Mouse (Mus musculus) left cerebral cortex, adult 18-20 months (tissue): ENCODE data around the gene Rabl2. TPM values are rescaled to one million over a fixed set of nuclear protein-coding genes. Genes with fewer than 3 reads are reported as not detected.

Experiments
- DNase-seq, 2 experiments: peaks; one replicate each; pipeline ENCODE4 v3.0.0; 2021 to 2022; ENCODE audit warnings: low spot score in 2 of 2, mixed read lengths in 1 of 2
- long read RNA-seq, 2 experiments: library from polyadenylated mRNA; stranded (forward); transcript quantifications; one replicate each; pipeline ENCODE4 v2.0.0; 2021
- total RNA-seq, 2 experiments: library from RNA; stranded (reverse); gene quantifications; 2 replicates each; pipeline ENCODE4 v1.2.3; 2021

Gene Rabl2
- 10 to 100 TPM; 32.6 to 40.3 TPM for total RNA-seq
- long read RNA-seq, experiment 1, transcript Rabl2-201 (9 exons, 1,640 nt), result major isoform, 17 of 45 reads
- long read RNA-seq, experiment 1, partial matches to known transcripts, result 4 of 45 reads
- long read RNA-seq, experiment 1, other reads (novel, unspliced or antisense), result 22 of 45 reads
- long read RNA-seq, experiment 2, transcript Rabl2-201 (9 exons, 1,640 nt), result major isoform, 18 of 34 reads
- long read RNA-seq, experiment 2, partial matches to known transcripts, result 3 of 34 reads
- long read RNA-seq, experiment 2, other reads (novel, unspliced or antisense), result 13 of 34 reads

- peak; percentile 77 to 87 for DNase-seq
These were observed at the start of gene Rabl2 for GRCm38 (mm10) chr15:89591723-89592455. TSS of gene Rabl2 (minus strand) at chr15:89591923.

GRCm38 (mm10) chr15:89623626-89623959 lies 31.9 kb upstream of the Rabl2 start:
- DNase-seq, result peak; percentile 77 to 88

GRCm38 (mm10) chr15:89622959-89623625 lies 31.4 kb upstream of the Rabl2 start:
- DNase-seq, result no peak

GRCm38 (mm10) chr15:89622312-89622958 lies 30.7 kb upstream of the Rabl2 start:
- DNase-seq, result peak; percentile 59 to 69

GRCm38 (mm10) chr15:89607888-89608287 lies 16.2 kb upstream of the Rabl2 start:
- no peak for DNase-seq

GRCm38 (mm10) chr15:89607480-89607879 lies 15.8 kb upstream of the Rabl2 start:
- no peak for DNase-seq

- DNase-seq, result no peak
These were observed 14.3 kb upstream of the Rabl2 start for GRCm38 (mm10) chr15:89605822-89606570.

GRCm38 (mm10) chr15:89592548-89592947 lies 825 bp upstream of the Rabl2 start:
- no peak for DNase-seq

- no peak for DNase-seq
These were observed 406 bp downstream of the Rabl2 start for GRCm38 (mm10) chr15:89591317-89591716.

GRCm38 (mm10) chr15:89589146-89589545 lies 2.6 kb downstream of the Rabl2 start:
- no peak for DNase-seq

- no peak for DNase-seq
These were observed 6.1 kb downstream of the Rabl2 start for GRCm38 (mm10) chr15:89585631-89586030.

GRCm38 (mm10) chr15:89585101-89585500 lies 6.6 kb downstream of the Rabl2 start:
- no peak for DNase-seq

- no peak for DNase-seq
These were observed 9.2 kb downstream of the Rabl2 start for GRCm38 (mm10) chr15:89582494-89582893.

GRCm38 (mm10) chr15:89572147-89572546 lies 19.6 kb downstream of the Rabl2 start:
- no peak for DNase-seq

GRCm38 (mm10) chr15:89568114-89568513 lies 23.6 kb downstream of the Rabl2 start, which contains the start of gene Acr:
TSS of gene Acr (plus strand) at chr15:89568326.
- DNase-seq, result no peak

- no peak for DNase-seq
These were observed 32.5 kb downstream of the Rabl2 start for GRCm38 (mm10) chr15:89559202-89559731.

- no peak for DNase-seq
These were observed 33.7 kb downstream of the Rabl2 start for GRCm38 (mm10) chr15:89557996-89558390.

GRCm38 (mm10) chr15:89557179-89557995 lies 34.3 kb downstream of the Rabl2 start:
- DNase-seq, result no peak

GRCm38 (mm10) chr15:89556401-89557178 lies 35.1 kb downstream of the Rabl2 start:
- DNase-seq, result no peak
